Mouse (Mus musculus) liver, embryonic 14.5 days (tissue): ENCODE measurements around the gene Gm5483. TPM values are rescaled to one million over a fixed set of nuclear protein-coding genes. Genes with fewer than 3 reads are reported as not detected.
"Not testable (repeated sequence)": the region's sequence is repeated elsewhere in the genome, so short reads cannot be mapped to it uniquely, and the experiment has no call there.

Experiments used
- ATAC-seq: fragments of 200-750 bp; cut with Nextera tagmentation; 2 replicates; pipeline ENCODE4 v1.8.0; 2017; ENCODE audit warnings: moderate number of reproducible peaks, mild to moderate bottlenecking, moderate library complexity; ENCODE audit not compliant: insufficient read depth
- DNase-seq, 3 experiments: peaks; one replicate each; pipeline ENCODE4 v3.0.0-alpha.2; 2012 to 2013; ENCODE audit warnings: low read depth in 3 of 3, low spot score in 3 of 3
- H3K27ac ChIP-seq: fragments of 300-500 bp; sonication (generic); 2 replicates; pipeline ENCODE4 v1.5.1; 2014; ENCODE audit warnings: moderate library complexity, mild to moderate bottlenecking, control low read depth, inconsistent platforms
- H3K27me3 ChIP-seq: fragments of 300-500 bp; sonication (generic); 2 replicates; pipeline ENCODE4 v1.6.1; 2014; ENCODE audit warnings: mild to moderate bottlenecking, low read length, moderate library complexity; ENCODE audit not compliant: control insufficient read depth, insufficient read depth
- H3K36me3 ChIP-seq: fragments of 300-500 bp; sonication (generic); replicated peaks from 2 replicates; pipeline ENCODE4 v1.6.1; 2014; ENCODE audit warnings: low read depth; ENCODE audit not compliant: control insufficient read depth, insufficient read depth
- H3K4me1 ChIP-seq, 2 experiments: fragments of 200-500 bp in 1 of 2; fragments of 300-500 bp in 1 of 2; sonication (generic) in 1 of 2; replicated peaks; 2 replicates each; pipeline ENCODE4 v1.6.1; 2012 to 2014; ENCODE audit warnings: antibody characterized with exemption in 1 of 2, inconsistent platforms in 1 of 2, low read length in 1 of 2; ENCODE audit not compliant: control insufficient read depth in 2 of 2, insufficient read depth in 2 of 2
- H3K4me2 ChIP-seq: fragments of 300-500 bp; sonication (generic); 2 replicates; pipeline ENCODE4 v1.6.1; 2014; ENCODE audit warnings: low read depth, mild to moderate bottlenecking, control low read depth, moderate library complexity
- H3K4me3 ChIP-seq, 2 experiments: fragments of 200-500 bp in 1 of 2; fragments of 300-500 bp in 1 of 2; sonication (generic) in 1 of 2; 2 replicates each; pipeline ENCODE4 v1.5.1; 2012 to 2014; ENCODE audit warnings: low read depth in 2 of 2, low read length in 2 of 2, mild to moderate bottlenecking in 2 of 2, control low read depth in 1 of 2, inconsistent platforms in 1 of 2, moderate library complexity in 1 of 2; ENCODE audit not compliant: insufficient read depth in 1 of 2
- H3K9ac ChIP-seq: fragments of 300-500 bp; sonication (generic); replicated peaks from 2 replicates; pipeline ENCODE4 v1.6.1; 2014; ENCODE audit warnings: mild to moderate bottlenecking, control low read depth, moderate library complexity
- H3K9me3 ChIP-seq: fragments of 300-500 bp; sonication (generic); 2 replicates; pipeline ENCODE4 v1.6.1; 2016; ENCODE audit warnings: low read length, mixed read lengths; ENCODE audit not compliant: control insufficient read depth
- CTCF ChIP-seq: IDR thresholded peaks from 2 replicates; pipeline ENCODE4 v1.5.1; 2016; ENCODE audit warnings: antibody characterized with exemption, low read depth, control low read depth
- EP300 ChIP-seq: IDR thresholded peaks from 2 replicates; pipeline ENCODE4 v1.6.1; 2016; ENCODE audit warnings: antibody characterized with exemption, low read depth
- WGBS: fragments of 180-500 bp; shearing (Covaris S2); extraction: QIAGEN DNeasy Blood & Tissue Kit; methylation state at CpG from one replicate; pipeline ENCODE4 v1.1.7; 2014; ENCODE audit not compliant: insufficient replicate concordance; 5-methylcytosine and 5-hydroxymethylcytosine counted together
- polyA plus RNA-seq, 2 experiments: library from polyadenylated mRNA; depleted of rRNA in 1 of 2; stranded (reverse) in 1 of 2; unstranded in 1 of 2; fragments of >200 nt; fragmentation: Nextera tagmentation in 1 of 2; extraction: Ambion mirVana in 1 of 2; gene quantifications; 2 replicates each; pipeline versions ENCODE4 v1.2.1 to v1.2.3; 2012 to 2014

Gene Gm5483
- polyA plus RNA-seq (2012; rRNA removed) (54.8 and 77.9 TPM in 2 replicates), polyA plus RNA-seq (2014; fragmentation: Nextera tagmentation; extraction: Ambion mirVana) (99.6 and 124 TPM in 2 replicates)

DNA sequence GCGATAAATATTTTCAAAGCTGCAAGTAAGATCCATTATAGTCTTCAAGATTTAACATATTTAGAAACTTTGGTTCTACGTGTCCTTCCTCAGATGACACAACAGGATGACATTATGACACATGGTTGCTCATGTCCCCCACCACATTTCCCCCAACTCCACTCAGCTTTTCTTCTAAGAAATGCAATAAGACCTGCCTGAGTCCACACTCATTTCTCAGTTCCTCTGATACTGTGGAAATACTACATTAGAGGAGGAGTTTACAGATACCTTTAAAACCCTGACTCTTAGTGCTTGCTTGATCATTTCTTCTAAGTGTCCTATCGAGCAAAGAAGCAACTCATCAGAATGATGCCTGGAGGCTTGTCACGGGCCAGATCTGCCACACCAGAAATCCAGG lies at the start of gene Gm5483:
TSS of gene Gm5483 (plus strand) at position 301 of the 400 bp plus-strand sequence.
- H3K27ac ChIP-seq, H3K4me3 ChIP-seq, ATAC-seq, H3K4me1 ChIP-seq, H3K9ac ChIP-seq, H3K4me2 ChIP-seq, H3K36me3 ChIP-seq, DNase-seq, H3K9me3 ChIP-seq, H3K27me3 ChIP-seq: not testable (repeated sequence)
- 59% methylated on average over 4 of the region's 4 CpGs for WGBS

- WGBS: 46% methylated on average over 2 of the region's 2 CpGs
These were observed 45.8 kb upstream of the Gm5483 start for GRCm38 (mm10) chr16:36138201-36138600.

GRCm38 (mm10) chr16:36156402-36156975 lies 27.5 kb upstream of the Gm5483 start, which contains the start of gene Stfa2l1:
TSS of gene Stfa2l1 (plus strand) at chr16:36156811.
- no peak for TF ChIP-seq CTCF
- no peak for TF ChIP-seq EP300
- Histone ChIP-seq H3K4me3 (no peak within 1 kb of the TSS), H3K27ac (no peak within 1 kb of the TSS), H3K4me2 (no peak within 1 kb of the TSS), H3K36me3 (no peaks in the 10 kb centered on the region), H3K27me3 (no peaks in the 10 kb centered on the region), H3K9ac (no peak within 1 kb of the TSS), H3K4me1 (no peaks in the 10 kb centered on the region), H3K9me3 (no peaks in the 10 kb centered on the region)
- DNase-seq (no peak), ATAC-seq (no peak)

More at GRCm38 (mm10) chr16:36138201-36138600, 45.8 kb upstream of the Gm5483 start:
- H3K36me3 ChIP-seq: no peaks in the 10 kb centered on the region
- H3K27me3 ChIP-seq: no peaks in the 10 kb centered on the region
- no peak overlapping the region for H3K4me3 ChIP-seq
- TF ChIP-seq EP300: no peak
- no peak for TF ChIP-seq CTCF
- DNase-seq: no peak
- no peak overlapping the region for H3K9ac ChIP-seq
- H3K9me3 ChIP-seq: no peaks in the 10 kb centered on the region
- no peak overlapping the region for H3K27ac ChIP-seq
- H3K4me2 ChIP-seq: no peak overlapping the region
- no peaks in the 10 kb centered on the region for H3K4me1 ChIP-seq
- no peak for ATAC-seq

- not testable (repeated sequence) for ATAC-seq, H3K9ac ChIP-seq, H3K27ac ChIP-seq, H3K27me3 ChIP-seq, H3K36me3 ChIP-seq, H3K9me3 ChIP-seq, DNase-seq, H3K4me1 ChIP-seq, H3K4me3 ChIP-seq, H3K4me2 ChIP-seq
- WGBS: 63% methylated on average over 5 of the region's 10 CpGs
These were observed 16.2 kb upstream of the Gm5483 start for GRCm38 (mm10) chr16:36167841-36168240.

GRCm38 (mm10) chr16:36176108-36176507 lies 7.9 kb upstream of the Gm5483 start:
- Histone ChIP-seq H3K27me3 (no peaks in the 10 kb centered on the region), H3K9me3 (no peaks in the 10 kb centered on the region), H3K9ac (no peak overlapping the region), H3K4me3 (no peak overlapping the region), H3K4me1 (no peaks in the 10 kb centered on the region), H3K36me3 (no peaks in the 10 kb centered on the region), H3K4me2 (no peak overlapping the region), H3K27ac (no peak overlapping the region)
- DNase-seq: no peak
- no peak for TF ChIP-seq EP300
- no peak for TF ChIP-seq CTCF
- ATAC-seq: no peak
